Mouse (Mus musculus): ENCODE measurements around the gene Fcgr1.
"Not testable (repeated sequence)": the region's sequence is repeated elsewhere in the genome, so short reads cannot be mapped to it uniquely, and the experiment has no call there.

The Fcgr1 gene

GRCm38 (mm10) chr3:96293787-96294186 lies at the start of gene Fcgr1:
Gene Fcgr1, minus strand, starts transcription at chr3:96293969.
- CTCF ChIA-PET: interaction anchor here (0.7 kb wide), 1 partner anchor 16 kb away, joined by 4 read pairs; no protein-coding TSS in a partner anchor

- CTCF ChIA-PET: not testable (repeated sequence)
These were observed 48.9 kb upstream of the Fcgr1 start for GRCm38 (mm10) chr3:96342652-96343051.

GRCm38 (mm10) chr3:96342100-96342499 lies 48.3 kb upstream of the Fcgr1 start:
- CTCF ChIA-PET: not testable (repeated sequence)

- CTCF ChIA-PET: interaction anchor here (0.6 kb wide), 1 partner anchor 93 kb away, joined by 5 read pairs; no protein-coding TSS in a partner anchor
These were observed 47.0 kb upstream of the Fcgr1 start for GRCm38 (mm10) chr3:96340611-96341312.

- CTCF ChIA-PET: interaction anchor here (0.7 kb wide), 1 partner anchor 1631 kb away, joined by 5 read pairs; no protein-coding TSS in a partner anchor
These were observed 45.2 kb upstream of the Fcgr1 start for GRCm38 (mm10) chr3:96338849-96339480.

- CTCF ChIA-PET: interaction anchor here (0.7 kb wide), 1 partner anchor 1632 kb away, joined by 5 read pairs; no protein-coding TSS in a partner anchor
These were observed 44.3 kb upstream of the Fcgr1 start for GRCm38 (mm10) chr3:96338043-96338442.

GRCm38 (mm10) chr3:96337269-96337668 lies 43.5 kb upstream of the Fcgr1 start:
- CTCF ChIA-PET: no interaction called here

GRCm38 (mm10) chr3:96336636-96337035 lies 42.9 kb upstream of the Fcgr1 start:
- CTCF ChIA-PET: interaction anchor here (0.6 kb wide), 1 partner anchor 721 kb away, joined by 3 read pairs; no protein-coding TSS in a partner anchor

- CTCF ChIA-PET: no interaction called here
These were observed 41.8 kb upstream of the Fcgr1 start for GRCm38 (mm10) chr3:96335591-96335990.

- CTCF ChIA-PET: no interaction called here
These were observed 41.4 kb upstream of the Fcgr1 start for GRCm38 (mm10) chr3:96335163-96335550.

GRCm38 (mm10) chr3:96334175-96335162 lies 40.7 kb upstream of the Fcgr1 start:
- CTCF ChIA-PET: interaction anchor here (0.7 kb wide), 1 partner anchor 144 kb away, joined by 3 read pairs; no protein-coding TSS in a partner anchor

- CTCF ChIA-PET: interaction anchor here (0.7 kb wide), 1 partner anchor 145 kb away, joined by 3 read pairs; no protein-coding TSS in a partner anchor
These were observed 39.8 kb upstream of the Fcgr1 start for GRCm38 (mm10) chr3:96333396-96334174.

GRCm38 (mm10) chr3:96332631-96333395 lies 39.0 kb upstream of the Fcgr1 start:
- CTCF ChIA-PET: no interaction called here

GRCm38 (mm10) chr3:96332000-96332399 lies 38.2 kb upstream of the Fcgr1 start:
- CTCF ChIA-PET: no interaction called here

GRCm38 (mm10) chr3:96331438-96331837 lies 37.7 kb upstream of the Fcgr1 start:
- CTCF ChIA-PET: interaction anchor here (0.7 kb wide), 1 partner anchor 58 kb away, joined by 3 read pairs; no protein-coding TSS in a partner anchor

GRCm38 (mm10) chr3:96330603-96331002 lies 36.8 kb upstream of the Fcgr1 start:
- CTCF ChIA-PET: no interaction called here

GRCm38 (mm10) chr3:96330181-96330580 lies 36.4 kb upstream of the Fcgr1 start:
- CTCF ChIA-PET: no interaction called here

GRCm38 (mm10) chr3:96328730-96329387 lies 35.1 kb upstream of the Fcgr1 start:
- CTCF ChIA-PET: no interaction called here

- CTCF ChIA-PET: not testable (repeated sequence)
These were observed 34.4 kb upstream of the Fcgr1 start for GRCm38 (mm10) chr3:96328060-96328729.
